Mouse (Mus musculus): ENCODE results near the gene Gm42669.

Gm42669 gene

GRCm38 (mm10) chr5:107507321-107507720 lies at the start of gene Gm42669:
Gene Gm42669 (plus strand): TSS chr5:107507621.
- ATAC-seq (ENCODE audit: low TSS enrichment), result no peak

GRCm38 (mm10) chr5:107462147-107463076 lies 45.0 kb upstream of the Gm42669 start:
- no peak for ATAC-seq (ENCODE audit: low TSS enrichment)

GRCm38 (mm10) chr5:107466501-107466900 lies 40.9 kb upstream of the Gm42669 start:
- ATAC-seq (ENCODE audit: low TSS enrichment), result peak; percentile 75

GRCm38 (mm10) chr5:107467098-107467497 lies 40.3 kb upstream of the Gm42669 start:
- peak; percentile 35 for ATAC-seq (ENCODE audit: low TSS enrichment)

- ATAC-seq (ENCODE audit: low TSS enrichment), result peak; percentile 47; the same call in 1 of the 2 replicates
Measured at GRCm38 (mm10) chr5:107470600-107471329, 36.7 kb upstream of the Gm42669 start.

- peak; percentile 70 for ATAC-seq (ENCODE audit: low TSS enrichment)
Measured at GRCm38 (mm10) chr5:107480194-107480593, 27.2 kb upstream of the Gm42669 start.

- ATAC-seq (ENCODE audit: low TSS enrichment), result no peak
Measured at GRCm38 (mm10) chr5:107488996-107489395, 18.4 kb upstream of the Gm42669 start.

GRCm38 (mm10) chr5:107491036-107491435 lies 16.4 kb upstream of the Gm42669 start:
- no peak for ATAC-seq (ENCODE audit: low TSS enrichment)

GRCm38 (mm10) chr5:107492471-107492870 lies 14.9 kb upstream of the Gm42669 start:
- no peak for ATAC-seq (ENCODE audit: low TSS enrichment)

GRCm38 (mm10) chr5:107494759-107495158 lies 12.7 kb upstream of the Gm42669 start:
- ATAC-seq (ENCODE audit: low TSS enrichment), result no peak

- ATAC-seq (ENCODE audit: low TSS enrichment), result no peak
Measured at GRCm38 (mm10) chr5:107496047-107496446, 11.4 kb upstream of the Gm42669 start.

- peak; percentile 95 for ATAC-seq (ENCODE audit: low TSS enrichment)
Measured at GRCm38 (mm10) chr5:107497519-107498501, 9.6 kb upstream of the Gm42669 start.

GRCm38 (mm10) chr5:107498806-107499310 lies 8.6 kb upstream of the Gm42669 start:
- ATAC-seq (ENCODE audit: low TSS enrichment), result no peak

GRCm38 (mm10) chr5:107499891-107500535 lies 7.4 kb upstream of the Gm42669 start:
- ATAC-seq (ENCODE audit: low TSS enrichment), result no peak

- ATAC-seq (ENCODE audit: low TSS enrichment), result no peak
Measured at GRCm38 (mm10) chr5:107500741-107501140, 6.7 kb upstream of the Gm42669 start.

- no peak for ATAC-seq (ENCODE audit: low TSS enrichment)
Measured at GRCm38 (mm10) chr5:107510503-107510902, 3.1 kb downstream of the Gm42669 start.

GRCm38 (mm10) chr5:107511326-107511725 lies 3.9 kb downstream of the Gm42669 start:
- ATAC-seq (ENCODE audit: low TSS enrichment), result peak; percentile 19; the same call in 1 of the 2 replicates

- peak; percentile 36 for ATAC-seq (ENCODE audit: low TSS enrichment)
Measured at GRCm38 (mm10) chr5:107513583-107513982, 6.2 kb downstream of the Gm42669 start.

GRCm38 (mm10) chr5:107515453-107515852 lies 8.0 kb downstream of the Gm42669 start:
- ATAC-seq (ENCODE audit: low TSS enrichment), result no peak

- ATAC-seq (ENCODE audit: low TSS enrichment), result peak; percentile 62
Measured at GRCm38 (mm10) chr5:107516087-107516486, 8.7 kb downstream of the Gm42669 start.

GRCm38 (mm10) chr5:107518602-107519001 lies 11.2 kb downstream of the Gm42669 start:
- no peak for ATAC-seq (ENCODE audit: low TSS enrichment)

Data from frontal cortex, adult (tissue).